Mouse (Mus musculus): ENCODE measurements around the gene Pdk4.

The Pdk4 gene

GRCm38 (mm10) chr6:5495961-5496853 lies at the start of gene Pdk4:
Gene Pdk4, minus strand, starts transcription at chr6:5496309.
- DNase-seq (ENCODE audit: low read depth, low spot score): no peak

GRCm38 (mm10) chr6:5537855-5538365 lies 41.8 kb upstream of the Pdk4 start:
- no peak for DNase-seq (ENCODE audit: low read depth, low spot score)

- no peak for DNase-seq (ENCODE audit: low read depth, low spot score)
Observed at GRCm38 (mm10) chr6:5535754-5536153, 39.6 kb upstream of the Pdk4 start.

GRCm38 (mm10) chr6:5517091-5517490 lies 21.0 kb upstream of the Pdk4 start:
- no peak for DNase-seq (ENCODE audit: low read depth, low spot score)

GRCm38 (mm10) chr6:5509757-5510156 lies 13.6 kb upstream of the Pdk4 start:
- no peak for DNase-seq (ENCODE audit: low read depth, low spot score)

GRCm38 (mm10) chr6:5509303-5509702 lies 13.2 kb upstream of the Pdk4 start:
- DNase-seq (ENCODE audit: low read depth, low spot score): no peak

- DNase-seq (ENCODE audit: low read depth, low spot score): no peak
Observed at GRCm38 (mm10) chr6:5507821-5508220, 11.7 kb upstream of the Pdk4 start.

- DNase-seq (ENCODE audit: low read depth, low spot score): no peak
Observed at GRCm38 (mm10) chr6:5506271-5506670, 10.2 kb upstream of the Pdk4 start.

- DNase-seq (ENCODE audit: low read depth, low spot score): no peak
Observed at GRCm38 (mm10) chr6:5502810-5503209, 6.7 kb upstream of the Pdk4 start.

- DNase-seq (ENCODE audit: low read depth, low spot score): no peak
Observed at GRCm38 (mm10) chr6:5501551-5501950, 5.4 kb upstream of the Pdk4 start.

GRCm38 (mm10) chr6:5498740-5499139 lies 2.6 kb upstream of the Pdk4 start:
- DNase-seq (ENCODE audit: low read depth, low spot score): no peak

- DNase-seq (ENCODE audit: low read depth, low spot score): no peak
Observed at GRCm38 (mm10) chr6:5496854-5497235, 736 bp upstream of the Pdk4 start.

- DNase-seq (ENCODE audit: low read depth, low spot score): no peak
Observed at GRCm38 (mm10) chr6:5485028-5485427, 11.1 kb downstream of the Pdk4 start.

GRCm38 (mm10) chr6:5482270-5482783 lies 13.8 kb downstream of the Pdk4 start:
- no peak for DNase-seq (ENCODE audit: low read depth, low spot score)

GRCm38 (mm10) chr6:5481066-5481465 lies 15.0 kb downstream of the Pdk4 start:
- no peak for DNase-seq (ENCODE audit: low read depth, low spot score)

- no peak for DNase-seq (ENCODE audit: low read depth, low spot score)
Observed at GRCm38 (mm10) chr6:5474021-5474420, 22.1 kb downstream of the Pdk4 start.

GRCm38 (mm10) chr6:5472692-5473091 lies 23.4 kb downstream of the Pdk4 start:
- DNase-seq (ENCODE audit: low read depth, low spot score): no peak

- no peak for DNase-seq (ENCODE audit: low read depth, low spot score)
Observed at GRCm38 (mm10) chr6:5470480-5471318, 25.4 kb downstream of the Pdk4 start.

GRCm38 (mm10) chr6:5455836-5456235 lies 40.3 kb downstream of the Pdk4 start:
- no peak for DNase-seq (ENCODE audit: low read depth, low spot score)

GRCm38 (mm10) chr6:5449878-5450277 lies 46.2 kb downstream of the Pdk4 start:
- DNase-seq (ENCODE audit: low read depth, low spot score): no peak

GRCm38 (mm10) chr6:5448396-5448795 lies 47.7 kb downstream of the Pdk4 start:
- no peak for DNase-seq (ENCODE audit: low read depth, low spot score)

GRCm38 (mm10) chr6:5447546-5447945 lies 48.6 kb downstream of the Pdk4 start:
- DNase-seq (ENCODE audit: low read depth, low spot score): no peak

Measured in retina, postnatal 7 days (tissue).